Mouse (Mus musculus): ENCODE measurements at regions not wholly inside any gene's neighbourhood (a gene's known extent, or its start where the extent isn't known, plus 50 kb on each side); places are given as distances from the start of the nearest gene placed in this dataset.
A peak's percentile ranks its signal among the peaks of the same experiment; 100 is the strongest.

DNA sequence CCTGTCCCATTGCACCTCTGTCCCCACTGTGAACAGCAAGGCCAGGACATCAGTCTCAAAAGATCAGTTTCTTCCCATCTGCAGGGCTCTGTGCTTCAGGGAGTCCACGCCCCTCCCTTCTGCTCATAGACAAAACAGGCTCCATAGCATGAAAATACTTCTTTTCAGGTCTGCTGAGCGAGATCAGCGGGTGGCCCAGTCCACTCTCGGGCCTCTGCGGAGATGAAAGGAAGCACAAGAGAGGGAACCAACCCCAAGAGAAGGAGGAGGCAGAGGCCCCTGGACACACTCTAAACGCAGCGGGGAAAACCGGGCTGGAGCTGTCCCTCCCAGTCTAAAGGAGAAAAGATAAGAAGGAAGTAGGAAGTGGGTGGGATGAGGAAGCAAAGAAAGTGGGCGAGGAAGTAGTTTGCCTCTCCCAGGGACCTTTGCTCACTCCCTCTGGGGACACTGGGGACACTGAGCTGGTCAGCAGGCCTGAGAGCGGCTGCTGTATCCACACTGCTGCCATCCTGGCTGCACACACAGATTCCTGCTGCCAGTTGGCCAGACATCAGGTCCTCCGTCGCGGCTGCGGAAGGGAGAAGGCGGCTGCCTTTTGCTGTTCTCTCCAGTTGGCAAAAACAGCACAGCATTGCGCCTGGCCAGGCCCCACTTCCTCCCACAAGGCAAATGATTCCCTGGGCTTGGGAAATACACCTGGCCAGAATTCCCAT, 143.5 kb downstream of the Rybp start:
- peak; percentile 60 to 83 for DNase-seq (ENCODE audit: low spot score in 2 of 2)

DNA sequence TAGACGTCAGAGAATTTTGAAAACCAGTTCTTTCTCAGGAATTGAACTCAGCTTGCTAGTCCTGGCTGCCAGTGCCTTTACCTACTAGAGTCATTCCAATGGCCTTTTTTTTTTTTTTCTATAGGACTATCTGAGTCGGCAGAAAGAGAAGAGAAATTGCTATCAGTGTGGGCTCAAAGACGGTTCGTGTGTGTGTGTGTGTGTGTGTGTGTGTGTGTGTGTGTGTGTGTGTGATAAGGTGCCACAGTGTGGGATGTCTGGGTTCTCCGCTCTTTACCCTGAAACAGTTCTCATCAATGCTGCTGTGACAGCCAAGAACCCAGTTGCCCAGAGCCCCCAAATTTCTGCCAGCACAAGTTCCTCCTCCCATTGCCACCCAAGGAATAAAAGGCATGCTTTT, 146.1 kb downstream of the Rybp start:
- DNase-seq (ENCODE audit: low spot score in 2 of 2): no peak

DNA sequence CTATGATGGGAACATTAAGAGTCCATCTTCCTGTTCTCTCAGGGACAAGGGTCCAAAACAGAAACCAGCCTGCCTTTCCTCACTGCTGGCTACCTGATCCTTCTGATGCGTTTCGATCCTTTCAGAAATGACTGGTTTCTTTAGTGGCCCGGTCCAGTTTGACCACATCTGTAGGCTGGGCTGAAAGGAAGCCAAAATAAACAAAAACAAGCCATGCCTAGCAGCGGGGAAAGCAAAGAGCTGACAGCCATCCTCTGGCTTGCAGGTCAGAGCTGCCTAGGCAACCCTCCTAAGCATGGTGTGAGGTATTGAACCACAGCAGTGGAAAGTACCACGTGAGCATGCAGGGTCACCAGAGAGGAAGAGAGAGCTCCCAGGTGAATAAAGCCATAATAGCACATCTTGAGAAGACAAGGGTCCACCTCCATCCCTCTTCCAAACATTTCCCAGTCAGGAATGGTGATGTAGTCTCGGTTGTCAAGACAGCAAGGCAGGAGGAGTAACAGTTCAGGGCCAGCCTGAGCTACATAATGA, 146.6 kb downstream of the Rybp start:
- no peak for DNase-seq (ENCODE audit: low spot score in 2 of 2)

DNA sequence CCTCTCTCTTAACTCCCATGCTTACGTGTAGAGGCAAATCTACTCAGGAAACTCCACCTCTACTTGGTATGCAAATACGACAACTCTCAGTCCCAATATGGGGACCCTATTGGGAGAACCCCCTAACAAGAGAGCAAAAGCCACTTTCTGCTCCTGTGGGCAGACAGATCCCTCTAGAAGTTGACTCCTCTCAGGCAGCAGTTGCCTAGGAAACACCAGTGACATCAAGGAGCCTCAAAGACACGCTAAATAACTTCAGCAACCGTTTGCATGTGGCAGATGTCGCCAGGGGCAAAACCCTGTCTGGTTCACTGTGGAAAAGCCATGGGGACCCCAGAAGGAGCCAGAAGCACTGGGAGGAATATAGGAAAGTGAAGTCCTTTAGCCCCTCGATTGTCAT, 147.5 kb downstream of the Rybp start:
- DNase-seq (ENCODE audit: low spot score in 2 of 2): no peak

DNA sequence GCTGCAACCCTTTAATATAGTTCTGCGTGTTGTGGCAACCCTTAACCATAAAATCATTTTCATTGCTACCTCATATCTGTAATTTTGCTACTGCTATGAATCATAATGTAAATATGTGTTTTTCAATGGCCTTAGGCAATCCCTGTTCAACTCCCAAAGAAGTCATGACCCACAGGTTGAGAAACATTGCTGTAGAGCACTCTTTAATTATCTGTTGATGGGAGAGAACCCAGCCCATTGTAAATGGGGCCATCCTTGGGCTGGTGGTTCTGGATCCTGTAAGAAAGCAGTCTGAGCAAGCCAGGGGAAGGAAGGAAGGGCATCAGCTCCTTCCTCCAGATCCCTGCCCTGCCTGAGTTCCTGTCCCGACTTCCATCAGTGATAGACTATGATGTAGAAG, 148.6 kb downstream of the Rybp start:
- no peak for DNase-seq (ENCODE audit: low spot score in 2 of 2)

DNA sequence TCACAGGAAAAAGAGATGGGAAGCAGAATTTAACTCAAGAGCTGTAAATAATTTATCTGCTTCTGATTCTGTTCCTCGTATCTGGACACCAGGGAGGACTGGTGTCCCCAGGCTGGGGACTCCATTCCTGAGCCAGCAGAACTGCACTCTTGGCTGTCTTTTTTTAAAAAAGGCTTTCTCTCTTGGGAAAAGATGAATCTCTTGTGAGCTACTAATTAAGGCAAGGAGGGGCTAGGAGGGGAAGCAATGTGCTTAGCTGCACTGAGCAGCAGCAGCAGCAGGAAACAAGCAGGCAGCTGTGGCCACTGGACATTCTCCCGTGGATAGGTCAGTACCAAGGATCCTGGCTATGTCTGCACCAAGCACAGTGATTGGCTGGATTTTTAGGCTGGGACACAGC, 152.1 kb downstream of the Rybp start:
- no peak for DNase-seq (ENCODE audit: low spot score in 2 of 2)

DNA sequence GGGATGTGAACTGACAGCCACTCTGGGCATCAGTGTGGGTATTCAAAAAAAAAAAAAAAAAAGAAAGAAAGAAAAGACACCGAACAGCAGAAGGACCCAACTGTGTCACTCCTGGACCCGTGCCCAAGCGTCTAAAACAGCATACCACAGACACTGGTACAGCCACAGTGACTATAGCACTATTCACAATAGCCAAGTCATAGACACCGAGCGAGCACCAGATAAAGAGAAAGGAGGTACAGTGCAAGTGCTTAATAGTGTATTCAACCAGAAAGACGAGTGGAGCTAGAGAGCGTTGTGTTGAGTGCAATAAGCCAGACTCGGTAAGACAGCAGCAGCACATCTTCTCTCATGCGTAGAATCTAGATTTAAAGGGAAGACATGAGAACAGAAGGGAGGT, 153.3 kb downstream of the Rybp start:
- no peak for DNase-seq (ENCODE audit: low spot score in 2 of 2)

DNA sequence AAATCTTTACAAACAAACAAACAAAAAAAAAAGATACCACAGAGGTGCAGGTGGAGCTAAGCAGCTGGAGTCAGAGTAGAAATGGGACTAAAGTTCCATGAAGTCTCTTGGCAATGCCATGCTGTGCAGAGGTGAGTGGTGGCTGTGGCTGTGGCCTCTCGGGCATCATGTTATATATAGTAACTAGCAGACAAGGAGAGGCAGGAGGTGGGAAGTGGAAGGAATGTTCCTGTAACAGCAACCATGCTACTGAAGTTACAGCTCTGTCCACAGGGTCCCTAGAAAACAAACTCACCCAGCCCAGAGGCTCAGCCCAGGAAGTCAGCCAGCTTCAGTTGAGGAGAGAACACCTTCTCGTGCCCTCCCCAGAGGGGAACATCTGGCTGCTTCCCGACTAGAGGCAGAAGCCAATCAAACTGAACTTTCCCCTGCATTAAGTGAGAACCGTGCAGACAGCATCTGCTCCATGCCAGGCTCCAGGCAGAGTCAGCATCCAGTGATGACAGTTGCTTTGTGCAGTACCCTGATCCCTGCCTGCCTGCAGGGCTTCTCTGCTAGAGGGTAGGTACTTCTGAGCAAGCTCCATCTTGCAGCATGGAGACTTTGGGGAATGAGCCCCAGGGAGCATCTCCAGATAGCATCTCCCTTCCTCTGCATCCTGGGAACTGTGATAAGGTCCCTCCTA, 154.2 kb downstream of the Rybp start:
- DNase-seq (ENCODE audit: low spot score in 2 of 2): no peak

DNA sequence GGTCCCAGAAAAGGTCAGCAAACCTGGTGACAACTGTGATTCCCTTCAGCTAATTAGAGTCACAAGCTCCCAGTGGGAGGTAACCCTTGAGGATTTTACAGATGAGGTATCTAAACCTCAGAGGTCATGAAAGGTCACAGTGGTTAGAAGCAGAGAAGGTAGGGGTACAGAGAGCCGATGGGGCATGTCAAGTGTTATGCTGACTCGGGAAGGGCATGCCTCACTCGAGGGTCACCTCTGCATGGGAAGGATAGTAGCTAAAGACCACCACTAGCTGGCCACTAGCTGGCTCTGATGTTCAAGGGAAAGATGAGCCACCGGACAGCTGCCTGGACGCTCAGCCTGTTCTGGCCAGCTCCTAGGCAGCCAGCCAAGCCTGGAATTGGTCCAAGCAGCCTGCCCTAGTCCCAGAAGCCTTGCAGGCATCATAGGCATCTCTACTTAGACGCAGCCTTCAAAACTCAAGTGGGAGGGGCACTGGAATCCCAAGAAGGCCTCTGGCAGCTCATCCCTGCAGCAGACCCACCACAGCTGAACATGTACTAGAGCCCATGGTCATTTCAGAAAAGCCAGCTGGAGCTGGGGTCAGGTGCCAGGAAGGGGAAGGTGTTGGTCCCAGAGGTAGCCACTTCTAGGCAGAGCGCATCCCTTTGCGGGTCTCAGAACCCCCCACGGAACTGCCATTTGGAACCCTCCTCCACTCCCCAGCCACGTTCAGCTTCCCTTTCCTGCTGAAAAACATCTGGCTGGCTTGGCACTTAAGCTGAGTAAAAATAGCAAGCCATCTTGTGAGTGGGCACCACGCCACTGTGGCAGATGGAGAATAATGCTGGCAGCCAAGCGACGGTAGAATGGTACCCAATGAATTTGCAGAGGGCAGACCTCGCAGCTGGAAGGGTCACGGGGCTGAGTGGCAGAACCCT, 159.8 kb downstream of the Rybp start:
- peak; percentile 57 to 76 for DNase-seq (ENCODE audit: low spot score in 2 of 2)

DNA sequence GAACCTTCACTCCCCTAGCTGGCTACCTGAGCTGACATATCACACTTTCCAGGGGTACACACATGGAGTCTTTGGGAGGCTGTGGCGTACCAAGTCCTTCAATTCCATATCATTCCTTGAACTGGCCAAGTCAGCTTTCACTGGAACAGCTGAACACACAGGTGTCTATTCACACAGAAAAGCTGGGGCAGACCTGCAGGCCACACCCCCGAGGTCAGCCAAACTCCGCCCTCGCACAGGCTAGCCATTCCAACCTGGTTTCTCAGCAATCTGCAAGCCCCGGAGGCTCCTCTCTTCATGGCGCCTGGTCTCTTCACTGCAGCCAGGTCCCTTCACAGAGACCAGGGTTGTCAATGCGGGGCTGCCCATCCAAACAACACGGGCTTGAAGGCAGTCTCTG, 160.5 kb downstream of the Rybp start:
- no peak for DNase-seq (ENCODE audit: low spot score in 2 of 2)

DNA sequence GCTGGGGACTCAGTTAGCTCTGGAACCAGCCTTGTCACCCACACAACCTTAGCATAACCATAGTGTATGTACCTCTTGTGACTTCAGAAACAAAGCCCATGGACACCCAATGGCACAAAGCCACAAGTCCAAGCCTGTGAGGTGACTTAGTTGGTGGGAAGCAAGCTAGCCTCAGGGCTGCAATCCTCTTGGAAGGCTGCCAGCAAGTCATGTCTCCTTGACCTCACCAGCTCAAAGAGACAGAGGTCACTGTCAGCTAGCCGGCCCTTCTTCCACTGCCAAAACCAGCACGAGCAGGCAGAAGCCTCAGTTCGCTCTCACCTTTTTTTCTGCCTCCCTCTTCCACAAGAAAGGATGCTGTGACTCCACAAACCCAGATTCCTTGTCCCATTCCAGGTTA, 161.0 kb downstream of the Rybp start:
- no peak for DNase-seq (ENCODE audit: low spot score in 2 of 2)

DNA sequence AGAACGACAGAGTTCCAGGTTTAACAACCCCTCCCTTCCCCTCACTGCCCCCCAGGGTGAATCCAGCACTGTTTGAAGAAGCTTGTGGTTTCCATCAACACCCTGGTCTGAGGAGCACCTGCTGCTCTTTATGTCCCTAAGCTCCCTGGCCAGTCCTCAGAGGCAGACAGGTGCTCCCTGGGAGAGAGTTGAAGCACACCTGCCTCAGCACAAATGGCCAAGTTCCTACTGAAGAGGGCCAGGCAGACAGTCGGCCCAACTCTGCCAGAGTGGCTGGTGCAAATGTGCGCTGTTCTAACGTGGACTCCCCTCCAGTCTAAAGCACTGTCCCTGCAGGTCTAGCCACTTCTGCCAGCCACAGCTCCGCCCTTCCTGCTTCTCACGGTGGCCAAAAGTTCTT, 166.0 kb downstream of the Rybp start:
- no peak for DNase-seq (ENCODE audit: low spot score in 2 of 2)

DNA sequence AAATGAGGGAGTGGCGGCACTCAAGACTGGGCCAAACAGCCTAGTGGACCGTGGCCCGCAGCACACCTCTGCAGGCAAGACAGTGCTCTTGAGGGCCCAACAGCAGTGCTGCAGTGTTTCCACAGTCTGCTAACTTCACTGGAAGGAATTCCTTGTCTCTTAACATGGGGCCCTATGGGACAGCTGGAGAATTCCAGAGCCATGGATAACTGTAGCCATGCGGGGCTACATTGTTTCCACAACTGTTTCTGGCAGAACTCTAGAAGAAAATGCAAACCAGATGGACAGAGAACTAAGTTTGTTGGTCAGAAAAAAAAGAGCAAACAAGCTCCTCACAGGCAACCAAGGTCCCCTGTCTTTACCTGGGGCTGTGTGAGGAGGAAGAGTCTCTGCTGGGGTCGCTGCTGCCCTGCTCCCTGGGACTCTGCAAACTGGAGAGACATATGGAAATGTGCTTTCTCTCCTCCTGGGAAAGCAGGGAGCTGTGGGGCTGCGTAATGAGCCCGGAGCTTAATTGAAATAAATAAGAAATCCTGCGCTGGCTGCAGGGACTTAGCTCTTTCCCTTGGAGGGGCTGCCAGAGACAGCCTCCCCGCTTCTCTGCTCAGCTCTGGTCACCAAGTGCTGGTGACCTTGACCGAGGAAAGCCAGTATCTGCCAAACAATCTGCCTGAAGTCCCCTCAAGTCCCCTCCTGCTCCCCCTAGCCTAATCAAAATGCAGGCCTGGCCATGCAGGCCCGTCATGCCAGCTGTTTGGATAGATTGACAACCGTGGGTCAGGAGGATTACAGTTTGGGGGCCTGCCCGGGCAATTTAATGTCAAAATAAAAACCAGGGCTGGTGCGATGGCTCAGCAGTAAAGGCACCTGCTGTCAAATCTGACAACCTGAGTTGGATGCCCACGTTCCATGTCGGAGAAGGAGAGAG, 167.0 kb downstream of the Rybp start:
- DNase-seq (ENCODE audit: low spot score in 2 of 2): no peak

DNA sequence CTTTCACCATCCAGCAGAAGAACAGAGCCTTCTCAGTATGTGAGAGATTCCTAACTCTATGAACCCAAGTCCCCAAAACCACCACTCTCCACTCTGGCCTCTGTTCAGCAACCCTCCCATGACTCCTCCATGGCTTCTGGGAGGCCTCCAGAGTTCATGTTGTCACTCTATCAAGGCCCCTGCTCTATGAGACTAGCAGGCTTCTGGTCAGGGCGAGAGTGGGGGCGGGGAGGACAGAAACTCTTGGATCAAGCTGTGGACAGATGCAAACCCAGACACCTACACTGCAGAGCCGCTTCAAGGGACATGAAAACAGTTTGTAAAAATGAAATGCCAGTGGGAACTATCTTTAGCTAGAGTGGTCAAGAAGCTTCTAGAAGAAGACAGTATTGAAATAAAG, 170.2 kb downstream of the Rybp start:
- no peak for DNase-seq (ENCODE audit: low spot score in 2 of 2)

DNA sequence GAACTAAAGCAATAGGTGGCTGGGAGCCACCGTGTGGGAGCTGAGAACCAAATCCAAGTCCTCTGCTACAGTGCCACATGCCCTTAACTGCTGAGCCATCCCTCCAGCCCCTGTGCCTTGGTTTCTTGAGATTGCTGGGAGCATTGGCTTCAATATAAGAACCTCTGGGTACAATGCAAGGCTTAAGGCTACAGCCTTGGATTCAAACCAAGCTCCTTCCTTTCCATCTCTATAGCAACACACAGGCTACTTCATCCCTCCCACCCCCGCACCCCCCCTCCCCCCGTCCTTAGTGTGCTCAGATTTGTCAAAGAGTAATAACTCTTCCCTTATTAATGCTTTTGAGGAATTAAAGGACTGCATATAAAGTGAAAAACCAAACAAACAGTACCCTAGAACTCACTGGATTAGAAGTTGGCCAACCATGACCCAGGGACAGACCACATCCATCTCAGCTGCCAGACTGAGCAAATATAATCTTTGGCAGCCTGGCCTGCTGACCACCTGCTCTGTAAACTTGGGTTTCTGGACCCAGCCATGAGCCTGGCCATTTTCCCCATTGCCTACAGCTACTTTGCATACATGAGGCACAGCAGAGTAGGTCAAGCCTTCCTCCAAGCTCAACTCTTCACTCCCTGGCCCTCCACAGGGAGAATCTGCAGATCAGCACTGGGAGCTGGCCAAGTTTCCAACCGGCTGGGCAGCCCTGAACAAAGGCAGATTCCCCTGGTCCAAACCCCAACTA, 173.7 kb downstream of the Rybp start:
- DNase-seq (ENCODE audit: low spot score in 2 of 2): no peak

DNA sequence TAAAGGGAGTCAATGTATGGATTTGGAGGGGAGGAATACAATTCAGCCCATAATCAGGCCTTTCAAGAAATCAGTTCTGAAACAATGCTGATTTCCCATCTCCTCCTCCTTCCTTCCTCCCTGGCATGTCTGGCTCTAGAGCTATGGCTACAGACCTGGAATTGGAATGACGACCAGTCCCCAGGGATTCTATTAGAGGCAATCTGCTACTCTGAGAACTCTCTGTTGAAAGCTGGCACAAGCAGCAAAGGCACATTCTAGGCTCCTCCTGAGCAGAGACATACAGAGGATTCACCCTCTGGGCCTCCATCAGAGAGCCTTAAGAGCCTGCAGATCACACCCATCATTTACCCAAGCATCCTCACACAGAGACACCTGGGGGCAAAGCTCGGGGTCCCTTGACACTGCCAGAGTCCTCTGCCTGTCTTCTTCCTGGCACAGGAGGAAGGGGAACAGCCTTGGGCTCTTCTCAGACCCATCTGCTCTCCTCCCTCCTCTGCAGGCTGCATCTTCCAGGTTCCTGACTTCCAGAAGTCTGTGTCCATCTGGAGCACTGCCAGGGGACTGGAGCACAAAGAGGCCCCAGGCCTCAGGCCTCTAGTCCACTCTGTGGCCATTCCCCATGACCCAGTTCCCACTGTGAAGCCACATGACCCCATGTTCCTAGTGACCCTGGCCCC, 176.2 kb downstream of the Rybp start:
- DNase-seq (ENCODE audit: low spot score in 2 of 2): no peak

DNA sequence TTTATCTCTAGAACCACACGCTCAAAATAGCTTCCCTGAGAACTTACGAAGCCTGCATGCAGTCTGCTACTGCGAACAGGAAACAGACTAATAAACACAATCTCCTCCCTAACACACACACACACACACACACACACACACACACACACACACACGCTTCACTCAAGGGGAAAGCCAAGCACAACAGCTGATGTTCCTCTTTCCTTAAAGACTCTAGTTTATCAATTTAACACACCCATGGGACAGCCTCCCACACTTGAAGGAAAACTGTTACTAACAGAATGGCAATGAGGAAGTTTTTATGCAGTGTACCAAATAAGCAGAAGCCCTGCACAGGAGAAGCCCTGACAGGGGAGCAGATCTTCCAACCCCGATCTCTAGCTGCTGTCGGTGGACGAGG, 177.3 kb downstream of the Rybp start:
- DNase-seq (ENCODE audit: low spot score in 2 of 2): no peak

DNA sequence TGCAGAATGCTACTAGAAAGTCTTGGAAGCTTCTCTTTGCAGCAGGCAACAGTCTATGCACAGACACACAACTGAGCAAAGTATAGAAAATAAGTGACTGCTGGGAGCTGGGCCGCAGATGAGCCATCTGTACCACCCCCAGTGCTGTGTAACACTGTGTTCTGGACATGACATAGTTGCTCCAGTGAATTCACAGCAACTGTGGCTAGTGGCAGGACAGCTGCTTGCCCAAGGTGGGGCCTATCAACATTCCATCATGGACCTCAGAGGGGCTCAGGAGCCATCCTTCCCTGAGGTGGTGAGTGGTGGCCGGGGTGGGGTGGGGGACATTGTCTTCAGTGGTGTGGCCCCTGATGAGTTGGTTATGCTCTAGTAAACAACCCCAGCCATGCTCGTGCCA, 177.9 kb downstream of the Rybp start:
- no peak for DNase-seq (ENCODE audit: low spot score in 2 of 2)

DNA sequence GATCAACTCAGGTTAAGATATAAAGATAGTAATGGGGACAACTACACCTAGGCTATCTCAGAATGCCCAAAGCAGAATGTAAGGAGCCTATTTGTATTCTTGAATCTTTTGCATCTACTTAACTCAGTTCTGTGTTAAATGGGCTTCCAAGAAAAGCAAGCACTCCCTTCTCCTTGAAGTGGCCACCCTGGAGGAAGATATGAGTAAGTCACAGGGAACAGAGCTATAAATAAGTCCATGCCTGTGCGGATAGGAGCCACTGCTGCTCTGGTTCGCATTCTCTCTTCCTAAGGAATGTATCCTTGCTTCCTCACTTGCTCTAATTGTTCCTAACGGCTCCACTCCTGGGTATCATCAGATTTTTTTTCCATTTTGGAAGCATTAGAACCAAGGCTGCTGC, 179.8 kb downstream of the Rybp start:
- DNase-seq (ENCODE audit: low spot score in 2 of 2): no peak

DNA sequence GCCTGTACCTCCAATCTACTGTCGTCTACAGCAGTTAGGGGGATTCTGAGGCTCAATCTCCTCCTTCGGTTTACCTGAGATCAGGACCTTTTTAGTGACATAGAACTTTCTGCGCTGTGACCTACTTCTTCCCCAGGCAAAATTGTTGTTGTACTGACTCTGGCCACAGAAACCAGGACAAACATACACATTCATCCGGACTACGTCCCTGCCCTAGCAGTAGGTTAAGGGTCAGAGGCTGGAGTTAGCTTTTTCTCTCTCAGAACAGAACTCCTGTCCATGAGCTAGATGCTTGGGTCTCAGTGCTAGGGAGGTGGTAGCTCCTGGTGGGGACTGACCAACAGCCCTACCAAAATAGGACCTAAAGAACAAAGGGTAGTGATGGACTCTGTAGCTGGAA, 180.2 kb downstream of the Rybp start:
- DNase-seq (ENCODE audit: low spot score in 2 of 2): no peak
